Mouse (Mus musculus): ENCODE data around the gene Itgb6.

Gene Itgb6

DNA sequence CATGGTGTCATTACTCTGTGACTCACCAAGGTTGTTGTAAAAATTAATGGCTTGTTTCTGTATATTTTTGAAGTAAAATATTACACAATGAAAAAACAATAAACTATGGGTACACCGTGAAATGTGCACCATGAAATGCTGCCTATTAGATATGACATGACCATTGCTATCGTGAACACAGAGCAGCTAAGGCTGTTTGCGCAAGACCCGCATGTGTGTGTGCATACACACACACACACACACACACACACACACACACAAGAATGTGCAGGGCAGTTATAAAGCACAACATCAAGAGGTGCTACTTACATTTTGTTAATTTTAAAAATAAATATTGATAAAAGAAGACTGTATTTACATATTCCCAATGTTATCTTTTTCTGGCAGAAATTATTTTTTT lies 62.5 kb downstream of the Itgb6 start:
- Histone ChIP-seq H3K27me3 (ENCODE audit: insufficient read depth, low read length) (no peaks in the 10 kb centered on the region), H3K36me3 (ENCODE audit: insufficient read depth, low read length) (no peaks in the 10 kb centered on the region), H3K4me3 (replicated peaks; ENCODE audit: low read length) (no peak overlapping the region), H3K4me1 (replicated peaks; ENCODE audit: low read depth, low read length) (no peaks in the 10 kb centered on the region), H3K9me3 (ENCODE audit: low read length) (no peaks in the 10 kb centered on the region)
- TF ChIP-seq POU5F1 (IDR thresholded peaks at IDR 0.05; ENCODE audit: borderline replicate concordance, low read length) (no peak), CTCF (conservative IDR thresholded peaks at IDR 0.05; ENCODE audit: low read length) (no peak)

- TF ChIP-seq NANOG (IDR thresholded peaks at IDR 0.05; ENCODE audit: borderline replicate concordance, low read length) (no peak), CTCF (conservative IDR thresholded peaks at IDR 0.05; ENCODE audit: low read length) (no peak), POU5F1 (IDR thresholded peaks at IDR 0.05; ENCODE audit: borderline replicate concordance, low read length) (no peak)
- H3K36me3 ChIP-seq (ENCODE audit: insufficient read depth, low read length): no peaks in the 10 kb centered on the region
- H3K4me3 ChIP-seq (replicated peaks; ENCODE audit: low read length): no peak overlapping the region
- no peaks in the 10 kb centered on the region for H3K27me3 ChIP-seq (ENCODE audit: insufficient read depth, low read length)
- no peaks in the 10 kb centered on the region for H3K9me3 ChIP-seq (ENCODE audit: low read length)
- no peaks in the 10 kb centered on the region for H3K4me1 ChIP-seq (replicated peaks; ENCODE audit: low read depth, low read length)
Measured at GRCm38 (mm10) chr2:60658992-60659391, 63.5 kb downstream of the Itgb6 start.

- no peaks in the 10 kb centered on the region for H3K27me3 ChIP-seq (ENCODE audit: insufficient read depth, low read length)
- H3K36me3 ChIP-seq (ENCODE audit: insufficient read depth, low read length): no peaks in the 10 kb centered on the region
- TF ChIP-seq POU5F1 (IDR thresholded peaks at IDR 0.05; ENCODE audit: borderline replicate concordance, low read length) (no peak), CTCF (conservative IDR thresholded peaks at IDR 0.05; ENCODE audit: low read length) (no peak), NANOG (IDR thresholded peaks at IDR 0.05; ENCODE audit: borderline replicate concordance, low read length) (no peak)
- no peaks in the 10 kb centered on the region for H3K9me3 ChIP-seq (ENCODE audit: low read length)
- H3K4me1 ChIP-seq (replicated peaks; ENCODE audit: low read depth, low read length): no peaks in the 10 kb centered on the region
- no peak overlapping the region for H3K4me3 ChIP-seq (replicated peaks; ENCODE audit: low read length)
Measured at GRCm38 (mm10) chr2:60654828-60655227, 67.6 kb downstream of the Itgb6 start.

DNA sequence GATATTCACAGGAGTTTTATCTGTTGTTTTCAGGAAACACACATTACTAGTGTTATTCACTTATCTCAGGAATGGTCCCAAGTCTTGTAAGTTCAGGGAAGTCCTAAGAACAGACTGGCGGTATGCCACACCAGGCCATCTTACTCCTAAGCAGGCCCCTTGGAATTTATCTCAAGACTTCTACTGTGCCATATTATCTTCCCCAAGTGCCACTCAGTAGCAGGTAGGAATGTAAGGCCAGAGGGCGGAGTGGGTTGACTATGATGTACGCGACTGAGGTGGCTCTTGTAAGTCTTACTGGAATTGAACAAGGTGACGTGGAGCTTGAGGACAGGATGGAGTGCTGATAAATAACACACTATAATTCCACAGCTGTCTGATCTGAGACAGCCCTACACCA lies 72.3 kb downstream of the Itgb6 start:
- no peaks in the 10 kb centered on the region for H3K9me3 ChIP-seq (ENCODE audit: low read length)
- H3K27me3 ChIP-seq (ENCODE audit: insufficient read depth, low read length): no peaks in the 10 kb centered on the region
- TF ChIP-seq CTCF (conservative IDR thresholded peaks at IDR 0.05; ENCODE audit: low read length) (no peak), POU5F1 (IDR thresholded peaks at IDR 0.05; ENCODE audit: borderline replicate concordance, low read length) (no peak), NANOG (IDR thresholded peaks at IDR 0.05; ENCODE audit: borderline replicate concordance, low read length) (no peak)
- H3K4me1 ChIP-seq (replicated peaks; ENCODE audit: low read depth, low read length): no peaks in the 10 kb centered on the region
- H3K4me3 ChIP-seq (replicated peaks; ENCODE audit: low read length): no peak overlapping the region
- H3K36me3 ChIP-seq (ENCODE audit: insufficient read depth, low read length): no peaks in the 10 kb centered on the region

DNA sequence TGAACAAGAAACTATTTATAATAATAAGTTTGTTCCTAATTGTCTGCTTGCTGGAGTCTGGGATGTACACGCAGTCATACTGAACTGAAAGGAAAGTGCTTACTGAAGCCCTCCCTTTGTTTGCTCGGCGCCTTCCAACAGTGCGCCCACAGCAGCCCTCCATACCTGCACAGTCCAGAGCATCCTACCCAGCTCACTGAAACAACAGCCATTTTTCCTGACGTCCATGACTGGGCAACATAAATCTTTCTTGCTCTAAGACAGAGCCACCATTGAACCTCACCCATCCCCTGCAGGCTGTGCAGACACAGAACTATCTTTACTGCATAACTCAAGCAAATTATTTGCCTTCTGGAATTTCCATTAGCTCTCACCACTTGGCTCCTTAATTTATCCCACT lies 74.8 kb downstream of the Itgb6 start:
- no peaks in the 10 kb centered on the region for H3K36me3 ChIP-seq (ENCODE audit: insufficient read depth, low read length)
- H3K27me3 ChIP-seq (ENCODE audit: insufficient read depth, low read length): no peaks in the 10 kb centered on the region
- TF ChIP-seq CTCF (conservative IDR thresholded peaks at IDR 0.05; ENCODE audit: low read length) (no peak), NANOG (IDR thresholded peaks at IDR 0.05; ENCODE audit: borderline replicate concordance, low read length) (no peak), POU5F1 (IDR thresholded peaks at IDR 0.05; ENCODE audit: borderline replicate concordance, low read length) (no peak)
- no peaks in the 10 kb centered on the region for H3K4me1 ChIP-seq (replicated peaks; ENCODE audit: low read depth, low read length)
- H3K4me3 ChIP-seq (replicated peaks; ENCODE audit: low read length): no peak overlapping the region
- H3K9me3 ChIP-seq (ENCODE audit: low read length): no peaks in the 10 kb centered on the region

GRCm38 (mm10) chr2:60646583-60646982 lies 75.9 kb downstream of the Itgb6 start:
- Histone ChIP-seq H3K27me3 (ENCODE audit: insufficient read depth, low read length) (no peaks in the 10 kb centered on the region), H3K9me3 (ENCODE audit: low read length) (no peaks in the 10 kb centered on the region), H3K36me3 (ENCODE audit: insufficient read depth, low read length) (no peaks in the 10 kb centered on the region), H3K4me3 (replicated peaks; ENCODE audit: low read length) (no peak overlapping the region), H3K4me1 (replicated peaks; ENCODE audit: low read depth, low read length) (no peaks in the 10 kb centered on the region)
- no peak for TF ChIP-seq CTCF (conservative IDR thresholded peaks at IDR 0.05; ENCODE audit: low read length)
- TF ChIP-seq POU5F1 (IDR thresholded peaks at IDR 0.05; ENCODE audit: borderline replicate concordance, low read length): no peak
- TF ChIP-seq NANOG (IDR thresholded peaks at IDR 0.05; ENCODE audit: borderline replicate concordance, low read length): no peak

GRCm38 (mm10) chr2:60643406-60643805 lies 79.0 kb downstream of the Itgb6 start:
- H3K36me3 ChIP-seq (ENCODE audit: insufficient read depth, low read length): no peaks in the 10 kb centered on the region
- H3K4me1 ChIP-seq (replicated peaks; ENCODE audit: low read depth, low read length): no peaks in the 10 kb centered on the region
- no peak overlapping the region for H3K4me3 ChIP-seq (replicated peaks; ENCODE audit: low read length)
- TF ChIP-seq CTCF (conservative IDR thresholded peaks at IDR 0.05; ENCODE audit: low read length) (no peak), NANOG (IDR thresholded peaks at IDR 0.05; ENCODE audit: borderline replicate concordance, low read length) (no peak), POU5F1 (IDR thresholded peaks at IDR 0.05; ENCODE audit: borderline replicate concordance, low read length) (no peak)
- H3K9me3 ChIP-seq (ENCODE audit: low read length): no peaks in the 10 kb centered on the region
- H3K27me3 ChIP-seq (ENCODE audit: insufficient read depth, low read length): no peaks in the 10 kb centered on the region

- H3K36me3 ChIP-seq (ENCODE audit: insufficient read depth, low read length): no peaks in the 10 kb centered on the region
- H3K4me3 ChIP-seq (replicated peaks; ENCODE audit: low read length): no peak overlapping the region
- TF ChIP-seq CTCF (conservative IDR thresholded peaks at IDR 0.05; ENCODE audit: low read length) (no peak), NANOG (IDR thresholded peaks at IDR 0.05; ENCODE audit: borderline replicate concordance, low read length) (no peak), POU5F1 (IDR thresholded peaks at IDR 0.05; ENCODE audit: borderline replicate concordance, low read length) (no peak)
- H3K9me3 ChIP-seq (ENCODE audit: low read length): no peaks in the 10 kb centered on the region; the same call in 1 of the 2 replicates
- H3K27me3 ChIP-seq (ENCODE audit: insufficient read depth, low read length): no peaks in the 10 kb centered on the region
- no peaks in the 10 kb centered on the region for H3K4me1 ChIP-seq (replicated peaks; ENCODE audit: low read depth, low read length)
Measured at GRCm38 (mm10) chr2:60642606-60643005, 79.8 kb downstream of the Itgb6 start.

DNA sequence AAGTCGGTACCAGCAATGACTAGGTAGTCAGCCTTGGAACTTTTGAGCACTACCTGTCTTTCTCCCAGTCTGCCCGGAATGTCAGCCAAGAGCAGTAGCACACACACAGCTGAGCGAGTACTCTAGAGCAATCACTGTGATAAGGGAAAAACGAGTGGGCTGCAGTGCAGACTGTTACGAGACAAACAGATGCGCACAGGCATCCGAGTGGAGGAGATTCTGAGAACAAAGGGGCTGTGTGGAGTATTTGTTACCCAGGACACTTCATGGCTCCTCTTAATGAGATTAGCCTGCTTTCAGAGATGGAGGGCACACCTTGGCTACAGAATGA lies 82.1 kb downstream of the Itgb6 start:
- Histone ChIP-seq H3K27me3 (ENCODE audit: insufficient read depth, low read length) (no peaks in the 10 kb centered on the region), H3K4me3 (replicated peaks; ENCODE audit: low read length) (no peak overlapping the region)
- TF ChIP-seq CTCF (conservative IDR thresholded peaks at IDR 0.05; ENCODE audit: low read length) (no peak), POU5F1 (IDR thresholded peaks at IDR 0.05; ENCODE audit: borderline replicate concordance, low read length) (no peak), NANOG (IDR thresholded peaks at IDR 0.05; ENCODE audit: borderline replicate concordance, low read length) (no peak)

More for the DNA sequence above, 82.1 kb downstream of the Itgb6 start:
- Histone ChIP-seq H3K36me3 (ENCODE audit: insufficient read depth, low read length) (no peaks in the 10 kb centered on the region), H3K9me3 (ENCODE audit: low read length) (no peaks in the 10 kb centered on the region; the same call in 1 of the 2 replicates), H3K4me1 (replicated peaks; ENCODE audit: low read depth, low read length) (no peaks in the 10 kb centered on the region)
